Mouse (Mus musculus): ENCODE measurements around the gene Eif4h.

The Eif4h gene

GRCm38 (mm10) chr5:134611810-134612521 lies 27.3 kb downstream of the Eif4h start:
- in situ Hi-C loops (cut with MboI, MseI), result loop anchor here in 1 of 2 experiments (10.0 kb wide), 1 partner anchor 107 kb away; no protein-coding TSS in a partner anchor

GRCm38 (mm10) chr5:134609916-134610643 lies 29.2 kb downstream of the Eif4h start:
- in situ Hi-C loops (cut with MboI, MseI), result loop anchor here in 1 of 2 experiments (10.0 kb wide), 1 partner anchor 105 kb away; no protein-coding TSS in a partner anchor

- in situ Hi-C loops (cut with MboI, MseI), result no loop called here
These were observed 32.2 kb downstream of the Eif4h start for GRCm38 (mm10) chr5:134607121-134607520.

- in situ Hi-C loops (cut with MboI, MseI), result no loop called here
These were observed 33.0 kb downstream of the Eif4h start for GRCm38 (mm10) chr5:134606314-134606713.

GRCm38 (mm10) chr5:134604376-134604775 lies 34.9 kb downstream of the Eif4h start:
- in situ Hi-C loops (cut with MboI, MseI), result no loop called here

- in situ Hi-C loops (cut with MboI, MseI), result no loop called here
These were observed 41.6 kb downstream of the Eif4h start for GRCm38 (mm10) chr5:134597711-134598110.

GRCm38 (mm10) chr5:134593093-134593492 lies 46.2 kb downstream of the Eif4h start:
- in situ Hi-C loops (cut with MboI, MseI), result no loop called here

- in situ Hi-C loops (cut with MboI, MseI), result no loop called here
These were observed 47.2 kb downstream of the Eif4h start for GRCm38 (mm10) chr5:134592026-134592581.

- in situ Hi-C loops (cut with MboI, MseI), result loop anchor here in 1 of 2 experiments (10.0 kb wide), 1 partner anchor 775 kb away; the partner anchor contains the start of gene Nsun5
These were observed 49.4 kb downstream of the Eif4h start for GRCm38 (mm10) chr5:134589900-134590299.

- in situ Hi-C loops (cut with MboI, MseI), result loop anchor here in 1 of 2 experiments (10.0 kb wide), 1 partner anchor 780 kb away; the partner anchor contains the start of gene Nsun5
These were observed 54.5 kb downstream of the Eif4h start for GRCm38 (mm10) chr5:134584798-134585197.

GRCm38 (mm10) chr5:134583884-134584213 lies 55.4 kb downstream of the Eif4h start:
- in situ Hi-C loops (cut with MboI, MseI), result loop anchor here in 1 of 2 experiments (10.0 kb wide), 1 partner anchor 781 kb away; the partner anchor contains the start of gene Nsun5

- in situ Hi-C loops (cut with MboI, MseI), result loop anchor here in 1 of 2 experiments (10.0 kb wide), 1 partner anchor 782 kb away; the partner anchor contains the start of gene Nsun5
These were observed 56.0 kb downstream of the Eif4h start for GRCm38 (mm10) chr5:134583006-134583883.

GRCm38 (mm10) chr5:134582221-134582907 lies 56.9 kb downstream of the Eif4h start:
- in situ Hi-C loops (cut with MboI, MseI), result loop anchor here in 1 of 2 experiments (10.0 kb wide), 1 partner anchor 782 kb away; the partner anchor contains the start of gene Nsun5

GRCm38 (mm10) chr5:134581146-134581545 lies 58.1 kb downstream of the Eif4h start, which contains the start of gene Rfc2:
Rfc2 (plus strand) TSS chr5:134581366.
- in situ Hi-C loops (cut with MboI, MseI), result loop anchor here in 1 of 2 experiments (10.0 kb wide), 1 partner anchor 784 kb away; the partner anchor contains the start of gene Nsun5

GRCm38 (mm10) chr5:134579135-134579534 lies 60.2 kb downstream of the Eif4h start:
- in situ Hi-C loops (cut with MboI, MseI), result loop anchor here in 1 of 2 experiments (5.0 kb wide), 1 partner anchor 87 kb away; no protein-coding TSS in a partner anchor

GRCm38 (mm10) chr5:134577534-134577933 lies 61.8 kb downstream of the Eif4h start:
- in situ Hi-C loops (cut with MboI, MseI), result loop anchor here in 1 of 2 experiments (5.0 kb wide), 1 partner anchor 85 kb away; no protein-coding TSS in a partner anchor

GRCm38 (mm10) chr5:134576517-134577220 lies 62.6 kb downstream of the Eif4h start:
- in situ Hi-C loops (cut with MboI, MseI), result loop anchor here in 1 of 2 experiments (5.0 kb wide), 1 partner anchor 84 kb away; no protein-coding TSS in a partner anchor

GRCm38 (mm10) chr5:134575833-134576232 lies 63.5 kb downstream of the Eif4h start:
- in situ Hi-C loops (cut with MboI, MseI), result loop anchor here in 1 of 2 experiments (5.0 kb wide), 1 partner anchor 84 kb away; no protein-coding TSS in a partner anchor

Data from T-helper 17 cell (primary cell).